Mouse (Mus musculus) midbrain, embryonic 12.5 days (tissue): ENCODE measurements around the gene Hba-x. TPM values are rescaled to one million over a fixed set of nuclear protein-coding genes. Genes with fewer than 3 reads are reported as not detected.
"Not testable (repeated sequence)": the region's sequence is repeated elsewhere in the genome, so short reads cannot be mapped to it uniquely, and the experiment has no call there.

Source experiments
- ATAC-seq: fragments of 200-750 bp; cut with Nextera tagmentation; 2 replicates; pipeline ENCODE4 v1.8.0; 2017; ENCODE audit warnings: low read depth, moderate TSS enrichment, moderate library complexity; ENCODE audit not compliant: low FRiP score
- H3K27ac ChIP-seq: fragments of 300-500 bp; sonication (generic); replicated peaks from 2 replicates; pipeline ENCODE4 v1.5.1; 2016; ENCODE audit warnings: mild to moderate bottlenecking
- H3K27me3 ChIP-seq: fragments of 300-500 bp; sonication (generic); 2 replicates; pipeline ENCODE4 v1.6.1; 2016; ENCODE audit warnings: mild to moderate bottlenecking
- H3K36me3 ChIP-seq: fragments of 300-500 bp; sonication (generic); 2 replicates; pipeline ENCODE4 v1.6.1; 2016
- H3K4me1 ChIP-seq: fragments of 300-500 bp; sonication (generic); 2 replicates; pipeline ENCODE4 v1.6.1; 2016
- H3K4me2 ChIP-seq: fragments of 300-500 bp; sonication (generic); replicated peaks from 2 replicates; pipeline ENCODE4 v1.6.1; 2016; ENCODE audit warnings: mild to moderate bottlenecking, moderate library complexity
- H3K4me3 ChIP-seq: fragments of 300-500 bp; sonication (generic); 2 replicates; pipeline ENCODE4 v1.5.1; 2016; ENCODE audit warnings: mild to moderate bottlenecking
- H3K9ac ChIP-seq: fragments of 300-500 bp; sonication (generic); replicated peaks from 2 replicates; pipeline ENCODE4 v1.6.1; 2016; ENCODE audit warnings: mild to moderate bottlenecking, moderate library complexity
- H3K9me3 ChIP-seq: fragments of 300-500 bp; sonication (generic); 2 replicates; pipeline ENCODE4 v1.6.1; 2016; ENCODE audit warnings: mild to moderate bottlenecking
- WGBS: fragments of 180-500 bp; shearing (Covaris S2); methylation state at CpG from one replicate; pipeline ENCODE4 v1.1.7; 2016; 5-methylcytosine and 5-hydroxymethylcytosine counted together
- polyA plus RNA-seq: library from polyadenylated mRNA; unstranded; fragments of >200 nt; fragmentation: Nextera tagmentation; extraction: Ambion mirVana; gene quantifications from 2 replicates; pipeline ENCODE4 v1.2.1, GENCODE M21; 2016

Hba-x gene
- polyA plus RNA-seq, 1 experiment from 2014 or later: 1,723 TPM

GRCm38 (mm10) chr11:32278458-32278957 lies 2.3 kb downstream of the Hba-x start:
- ATAC-seq: no peak
- 81% methylated on average over 12 of the region's 12 CpGs for WGBS
- Histone ChIP-seq H3K4me1 (no peaks in the 10 kb centered on the region), H3K4me3 (no peak overlapping the region), H3K27ac (no peak overlapping the region), H3K27me3 (peaks cover 9% of the 10 kb centered on the region), H3K9me3 (no peaks in the 10 kb centered on the region), H3K4me2 (no peak overlapping the region), H3K36me3 (no peaks in the 10 kb centered on the region), H3K9ac (no peak overlapping the region)

- Histone ChIP-seq H3K4me3 (no peak overlapping the region), H3K27ac (no peak overlapping the region), H3K4me2 (no peak overlapping the region), H3K9ac (no peak overlapping the region), H3K27me3 (peaks cover 9% of the 10 kb centered on the region), H3K4me1 (no peaks in the 10 kb centered on the region), H3K9me3 (no peaks in the 10 kb centered on the region), H3K36me3 (no peaks in the 10 kb centered on the region)
- WGBS: 79% methylated on average over 2 of the region's 2 CpGs
- no peak for ATAC-seq
Observed at GRCm38 (mm10) chr11:32280646-32281045, 4.4 kb downstream of the Hba-x start.

GRCm38 (mm10) chr11:32281416-32282144 lies 5.4 kb downstream of the Hba-x start:
- 80% methylated on average over 1 of the region's 1 CpGs for WGBS
- no peak overlapping the region for H3K4me3 ChIP-seq

GRCm38 (mm10) chr11:32283091-32283777 lies 7.0 kb downstream of the Hba-x start, which contains the start of gene Hba-a1:
TSS of gene Hba-a1 (plus strand) at chr11:32283511.
- not testable (repeated sequence) for H3K4me3 ChIP-seq, H3K4me1 ChIP-seq, H3K9me3 ChIP-seq, H3K4me2 ChIP-seq, ATAC-seq, H3K36me3 ChIP-seq, H3K9ac ChIP-seq, H3K27ac ChIP-seq
- peaks cover 16% of the 10 kb centered on the region for H3K27me3 ChIP-seq
- 50% methylated on average over 1 of the region's 5 CpGs for WGBS

More at GRCm38 (mm10) chr11:32281416-32282144, 5.4 kb downstream of the Hba-x start:
- Histone ChIP-seq H3K27ac (no peak overlapping the region), H3K9ac (no peak overlapping the region), H3K27me3 (peaks cover 9% of the 10 kb centered on the region), H3K36me3 (no peaks in the 10 kb centered on the region), H3K4me1 (no peaks in the 10 kb centered on the region), H3K4me2 (no peak overlapping the region), H3K9me3 (no peaks in the 10 kb centered on the region)
- ATAC-seq: no peak

GRCm38 (mm10) chr11:32284582-32284981 lies 8.4 kb downstream of the Hba-x start:
- ATAC-seq, H3K27ac ChIP-seq, H3K9me3 ChIP-seq, H3K4me2 ChIP-seq, H3K36me3 ChIP-seq, H3K4me1 ChIP-seq, H3K9ac ChIP-seq, H3K4me3 ChIP-seq: not testable (repeated sequence)
- WGBS: 80% methylated on average over 2 of the region's 2 CpGs
- peaks cover 20% of the 10 kb centered on the region for H3K27me3 ChIP-seq

- H3K4me1 ChIP-seq: no peaks in the 10 kb centered on the region
- no peaks in the 10 kb centered on the region for H3K36me3 ChIP-seq
- no peak overlapping the region for H3K27ac ChIP-seq
- H3K9ac ChIP-seq: no peak overlapping the region
- H3K4me2 ChIP-seq: no peak overlapping the region
- no peak for ATAC-seq
- 83% methylated on average over 7 of the region's 7 CpGs for WGBS
- H3K27me3 ChIP-seq: peaks cover 20% of the 10 kb centered on the region
- no peak overlapping the region for H3K4me3 ChIP-seq
- no peaks in the 10 kb centered on the region for H3K9me3 ChIP-seq
Observed at GRCm38 (mm10) chr11:32285031-32285775, 9.0 kb downstream of the Hba-x start.

- not testable (repeated sequence) for H3K4me3 ChIP-seq, H3K4me1 ChIP-seq, H3K9me3 ChIP-seq, H3K36me3 ChIP-seq, H3K4me2 ChIP-seq, H3K9ac ChIP-seq, ATAC-seq, H3K27ac ChIP-seq
- peaks cover 20% of the 10 kb centered on the region for H3K27me3 ChIP-seq
Observed at GRCm38 (mm10) chr11:32285887-32286286, 9.7 kb downstream of the Hba-x start.

GRCm38 (mm10) chr11:32286695-32287492 lies 10.7 kb downstream of the Hba-x start, which contains the start of gene Hbq1b:
TSS of gene Hbq1b (plus strand) at chr11:32286965.
- peak within 1 kb of the TSS; percentile 49 for H3K4me2 ChIP-seq
- H3K27ac ChIP-seq, H3K36me3 ChIP-seq, H3K9me3 ChIP-seq, H3K4me1 ChIP-seq, H3K9ac ChIP-seq: not testable (repeated sequence)
- H3K4me3 ChIP-seq: peak within 1 kb of the TSS; percentile 27; the same call in 1 of the 2 replicates
- WGBS: 25% methylated on average over 32 of the region's 33 CpGs
- ATAC-seq: peak; percentile 72; the same call in 1 of the 2 replicates
- H3K27me3 ChIP-seq: peaks cover 14% of the 10 kb centered on the region

- Histone ChIP-seq H3K36me3 (no peaks in the 10 kb centered on the region), H3K27me3 (peaks cover 14% of the 10 kb centered on the region), H3K4me1 (no peaks in the 10 kb centered on the region), H3K4me2 (no peak overlapping the region), H3K27ac (no peak overlapping the region), H3K9ac (no peak overlapping the region), H3K4me3 (no peak overlapping the region), H3K9me3 (no peaks in the 10 kb centered on the region)
- WGBS: 66% methylated on average over 9 of the region's 9 CpGs
- ATAC-seq: no peak
Observed at GRCm38 (mm10) chr11:32287493-32287825, 11.3 kb downstream of the Hba-x start.

GRCm38 (mm10) chr11:32292819-32293218 lies 16.6 kb downstream of the Hba-x start:
- not testable (repeated sequence) for H3K4me1 ChIP-seq, H3K4me2 ChIP-seq, H3K36me3 ChIP-seq, H3K9ac ChIP-seq, H3K27ac ChIP-seq, ATAC-seq, H3K4me3 ChIP-seq, H3K9me3 ChIP-seq
- peaks cover 13% of the 10 kb centered on the region for H3K27me3 ChIP-seq
- 82% methylated on average over 4 of the region's 4 CpGs for WGBS

GRCm38 (mm10) chr11:32293479-32293878 lies 17.3 kb downstream of the Hba-x start:
- H3K9me3 ChIP-seq, H3K4me2 ChIP-seq, H3K27ac ChIP-seq, H3K27me3 ChIP-seq, H3K4me1 ChIP-seq, H3K9ac ChIP-seq, H3K36me3 ChIP-seq, H3K4me3 ChIP-seq, ATAC-seq: not testable (repeated sequence)
- 77% methylated on average over 3 of the region's 3 CpGs for WGBS
